Mouse (Mus musculus) heart, postnatal 0 days (tissue): ENCODE results near the gene Hyou1. TPM values are rescaled to one million over a fixed set of nuclear protein-coding genes. Genes with fewer than 3 reads are reported as not detected.
A peak's percentile ranks its signal among the peaks of the same experiment; 100 is the strongest.

Experiments used
- ATAC-seq: fragments of 200-750 bp; cut with Nextera tagmentation; 2 replicates; pipeline ENCODE4 v1.8.0; 2017; ENCODE audit warnings: low read depth, moderate number of reproducible peaks, moderate library complexity; ENCODE audit not compliant: insufficient read depth
- DNase-seq: peaks from one replicate; pipeline ENCODE4 v3.0.0-alpha.2; 2016; ENCODE audit warnings: low spot score
- H3K27ac ChIP-seq: fragments of 300-500 bp; sonication (generic); 2 replicates; pipeline ENCODE4 v1.5.1; 2014; ENCODE audit warnings: low read depth, mild to moderate bottlenecking
- H3K27me3 ChIP-seq: fragments of 300-500 bp; sonication (generic); 2 replicates; pipeline ENCODE4 v1.6.1; 2014; ENCODE audit warnings: low read length, mixed read lengths; ENCODE audit not compliant: control insufficient read depth, insufficient read depth
- H3K36me3 ChIP-seq: fragments of 300-500 bp; sonication (generic); replicated peaks from 2 replicates; pipeline ENCODE4 v1.6.1; 2014; ENCODE audit warnings: low read length, mixed read lengths; ENCODE audit not compliant: control insufficient read depth, insufficient read depth
- H3K4me1 ChIP-seq: fragments of 300-500 bp; sonication (generic); 2 replicates; pipeline ENCODE4 v1.6.1; 2014; ENCODE audit warnings: antibody characterized with exemption; ENCODE audit not compliant: control insufficient read depth, insufficient read depth
- H3K4me2 ChIP-seq: fragments of 300-500 bp; sonication (generic); 2 replicates; pipeline ENCODE4 v1.6.1; 2014; ENCODE audit warnings: low read depth, mild to moderate bottlenecking, low read length, moderate library complexity
- H3K4me3 ChIP-seq: fragments of 300-500 bp; sonication (generic); 2 replicates; pipeline ENCODE4 v1.5.1; 2014; ENCODE audit warnings: low read depth, low read length
- H3K9ac ChIP-seq: fragments of 300-500 bp; sonication (generic); replicated peaks from 2 replicates; pipeline ENCODE4 v1.6.1; 2014; ENCODE audit warnings: low read depth, low read length, mixed read lengths
- H3K9me3 ChIP-seq: fragments of 300-500 bp; sonication (generic); replicated peaks from 2 replicates; pipeline ENCODE4 v1.6.1; 2016; ENCODE audit warnings: low read length; ENCODE audit not compliant: control insufficient read depth
- CTCF ChIP-seq: IDR thresholded peaks from 2 replicates; pipeline ENCODE4 v1.5.1; 2016; ENCODE audit warnings: antibody characterized with exemption, control low read depth, low read depth
- EP300 ChIP-seq: IDR thresholded peaks from 2 replicates; pipeline ENCODE4 v1.6.1; 2016; ENCODE audit warnings: antibody characterized with exemption, low read depth
- WGBS: fragments of 180-500 bp; shearing (Covaris S2); extraction: QIAGEN DNeasy Blood & Tissue Kit; methylation state at CpG from one replicate; pipeline ENCODE4 v1.1.7; 2014; 5-methylcytosine and 5-hydroxymethylcytosine counted together
- polyA plus RNA-seq: library from polyadenylated mRNA; unstranded; fragments of >200 nt; fragmentation: Nextera tagmentation; extraction: Ambion mirVana; gene quantifications from 2 replicates; pipeline ENCODE4 v1.2.1, GENCODE M21; 2015
- total RNA-seq: library from RNA; depleted of rRNA; stranded (reverse); fragments of >200 nt; gene quantifications from 2 replicates; pipeline ENCODE4 v1.2.3, GENCODE M21; 2014; ENCODE audit warnings: low replicate concordance

Gene Hyou1
- total and polyA plus RNA-seq, 2 experiments from 2014 or later: 5.4 to 37.8 TPM

DNA sequence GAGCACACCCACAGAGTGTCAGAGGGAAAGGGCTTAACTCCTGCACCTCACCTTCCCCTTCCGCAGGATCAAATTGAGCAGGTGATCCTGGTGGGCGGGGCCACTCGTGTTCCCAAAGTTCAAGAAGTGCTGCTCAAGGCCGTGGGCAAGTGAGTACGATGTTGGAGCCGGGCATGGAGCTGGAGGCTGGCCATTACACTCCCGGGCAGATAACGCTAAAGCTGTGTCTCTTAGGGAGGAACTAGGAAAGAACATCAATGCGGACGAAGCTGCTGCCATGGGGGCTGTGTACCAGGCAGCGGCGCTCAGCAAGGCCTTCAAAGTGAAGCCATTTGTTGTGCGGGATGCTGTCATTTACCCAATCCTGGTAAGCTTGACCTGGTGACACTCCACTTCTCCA lies 5.3 kb downstream of the Hyou1 start:
- H3K9ac ChIP-seq: no peak overlapping the region
- no peaks in the 10 kb centered on the region for H3K9me3 ChIP-seq
- DNase-seq: no peak
- peaks cover 9% of the 10 kb centered on the region; the same call in 1 of the 2 replicates for H3K4me1 ChIP-seq
- 87% methylated on average over 13 of the region's 13 CpGs for WGBS
- H3K4me2 ChIP-seq: no peak overlapping the region
- H3K27ac ChIP-seq: no peak overlapping the region
- ATAC-seq: no peak
- no peaks in the 10 kb centered on the region for H3K27me3 ChIP-seq
- H3K36me3 ChIP-seq: peaks cover 89% of the 10 kb centered on the region
- no peak for TF ChIP-seq EP300
- H3K4me3 ChIP-seq: no peak overlapping the region

DNA sequence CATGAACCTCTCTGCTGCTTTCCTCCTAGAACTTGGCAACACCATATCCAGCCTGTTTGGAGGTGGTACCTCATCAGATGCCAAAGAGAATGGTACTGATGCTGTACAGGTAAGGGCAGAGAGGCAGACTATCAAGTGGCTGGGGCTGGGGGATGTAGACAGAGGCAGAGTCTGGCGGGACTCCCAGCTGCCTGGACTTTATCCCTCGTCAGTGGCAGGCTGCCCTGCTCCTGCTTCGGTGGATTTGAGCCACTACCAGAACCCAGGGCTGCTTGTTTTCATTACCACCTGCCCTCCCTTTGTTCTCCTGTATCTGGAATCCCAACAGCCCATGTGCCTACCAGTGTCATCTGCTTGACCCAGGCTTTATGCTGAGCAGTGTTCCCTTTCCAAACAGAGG lies 7.9 kb downstream of the Hyou1 start:
- H3K4me2 ChIP-seq: no peak overlapping the region
- WGBS: 52% methylated on average over 3 of the region's 3 CpGs

DNA sequence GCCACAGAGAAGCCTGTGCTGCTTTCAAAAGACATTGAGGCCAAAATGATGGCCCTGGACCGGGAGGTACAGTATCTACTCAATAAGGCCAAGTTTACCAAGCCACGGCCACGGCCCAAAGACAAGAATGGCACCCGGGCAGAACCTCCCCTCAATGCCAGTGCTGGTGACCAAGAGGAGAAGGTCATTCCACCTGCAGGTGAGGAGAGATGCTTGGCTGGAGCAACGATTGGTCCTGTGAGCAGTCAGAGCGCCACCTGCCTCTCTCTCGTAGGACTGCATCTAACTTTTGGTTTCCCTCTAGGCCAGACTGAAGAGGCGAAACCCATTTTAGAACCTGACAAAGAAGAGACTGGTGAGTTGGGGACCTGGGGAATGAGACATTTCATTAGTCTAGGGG lies 10.0 kb downstream of the Hyou1 start:
- DNase-seq: peak; percentile 39
- TF ChIP-seq CTCF (peak; percentile 57), EP300 (no peak)
- H3K4me3 ChIP-seq: no peak overlapping the region
- no peaks in the 10 kb centered on the region for H3K9me3 ChIP-seq
- H3K36me3 ChIP-seq: peaks cover 67% of the 10 kb centered on the region
- H3K27me3 ChIP-seq: no peaks in the 10 kb centered on the region
- no peak overlapping the region for H3K27ac ChIP-seq
- H3K4me2 ChIP-seq: no peak overlapping the region
- no peaks in the 10 kb centered on the region for H3K4me1 ChIP-seq
- WGBS: 55% methylated on average over 8 of the region's 8 CpGs
- no peak overlapping the region for H3K9ac ChIP-seq
- ATAC-seq: no peak

More for the DNA sequence above, 7.9 kb downstream of the Hyou1 start:
- Histone ChIP-seq H3K27ac (no peak overlapping the region), H3K27me3 (no peaks in the 10 kb centered on the region), H3K36me3 (peaks cover 87% of the 10 kb centered on the region), H3K9ac (no peak overlapping the region), H3K4me3 (no peak overlapping the region), H3K4me1 (no peaks in the 10 kb centered on the region), H3K9me3 (no peaks in the 10 kb centered on the region)
- DNase-seq (no peak), ATAC-seq (no peak)
- TF ChIP-seq CTCF: no peak
- no peak for TF ChIP-seq EP300

DNA sequence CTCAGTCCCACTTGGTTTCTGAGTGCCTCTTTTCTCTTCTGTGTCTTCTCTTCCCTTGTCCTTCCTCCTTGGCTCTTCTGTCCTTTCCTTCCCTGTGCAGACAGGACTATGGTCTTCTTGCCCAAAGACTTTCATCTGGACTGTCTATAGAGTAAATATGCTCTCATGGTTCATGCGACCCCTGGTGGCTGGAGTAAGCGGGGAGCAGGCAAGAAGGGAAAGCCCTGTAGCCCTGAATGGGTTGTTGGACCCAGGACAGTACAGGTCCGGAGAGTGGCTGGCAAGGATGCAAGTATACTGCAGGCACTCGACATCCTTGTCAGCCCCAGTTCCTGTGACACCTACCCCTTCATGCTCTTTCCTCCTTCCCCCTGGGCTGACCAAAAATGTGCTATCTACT lies 12.2 kb downstream of the Hyou1 start:
- Histone ChIP-seq H3K4me1 (no peaks in the 10 kb centered on the region), H3K27ac (no peak overlapping the region), H3K36me3 (peaks cover 45% of the 10 kb centered on the region), H3K27me3 (no peaks in the 10 kb centered on the region), H3K4me3 (no peak overlapping the region), H3K9ac (no peak overlapping the region), H3K9me3 (no peaks in the 10 kb centered on the region), H3K4me2 (no peak overlapping the region)
- TF ChIP-seq CTCF: peak; percentile 79
- no peak for TF ChIP-seq EP300
- peak; percentile 57 for ATAC-seq
- DNase-seq: peak; percentile 46
- 21% methylated on average over 4 of the region's 4 CpGs for WGBS

DNA sequence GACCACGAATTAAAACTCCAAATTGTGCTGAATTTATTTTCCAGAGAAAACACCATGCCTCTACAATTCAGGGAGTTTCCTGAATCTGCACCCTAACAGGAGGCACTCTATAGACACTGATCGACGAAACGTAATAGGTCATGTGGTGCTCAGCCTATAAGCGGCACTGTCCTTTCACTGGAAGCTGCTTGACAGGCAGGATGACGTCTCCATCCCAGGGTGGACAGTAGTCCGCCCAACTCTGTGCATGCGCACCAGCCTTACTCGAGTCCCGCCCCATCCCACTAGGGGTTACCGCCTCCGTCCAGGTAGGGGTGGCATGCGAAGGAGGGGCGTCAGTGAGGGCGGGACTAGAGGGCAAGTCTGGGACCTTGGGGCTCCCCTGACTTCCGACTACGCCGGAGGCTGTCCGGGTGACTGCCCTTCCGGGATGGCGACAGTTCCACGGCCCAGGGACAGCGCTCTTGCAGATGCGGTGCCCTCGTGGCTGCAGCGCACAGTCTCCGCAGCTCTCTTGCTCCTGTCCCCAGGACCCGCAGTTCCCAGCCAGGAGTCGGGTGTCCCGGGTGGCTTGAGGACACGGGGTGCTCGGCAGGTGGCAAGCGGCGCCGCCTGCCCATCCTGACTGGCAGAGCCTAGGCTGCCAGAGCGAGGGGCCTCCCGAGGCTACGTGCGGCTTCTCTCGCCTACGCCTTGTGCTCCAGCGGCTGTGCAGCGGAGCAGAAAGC lies 17.6 kb downstream of the Hyou1 start, which contains the start of gene Slc37a4:
Gene Slc37a4 (plus strand): TSS at position 169 of the 728 bp plus-strand sequence.
- Histone ChIP-seq H3K36me3 (peaks cover 14% of the 10 kb centered on the region), H3K4me1 (peaks cover 33% of the 10 kb centered on the region), H3K9ac (peak within 1 kb of the TSS; percentile 59), H3K4me2 (peak within 1 kb of the TSS; percentile 96), H3K9me3 (no peaks in the 10 kb centered on the region), H3K27me3 (no peaks in the 10 kb centered on the region), H3K4me3 (peak within 1 kb of the TSS; percentile 70), H3K27ac (peak within 1 kb of the TSS; percentile 90)
- TF ChIP-seq EP300: 0 out of 2 replicates have a peak, but pooled peaks have one; percentile 24
- TF ChIP-seq CTCF: no peak
- ATAC-seq: peak; percentile 94
- peak; percentile 96 for DNase-seq
- under 1% methylated on average over 43 of the region's 43 CpGs for WGBS

DNA sequence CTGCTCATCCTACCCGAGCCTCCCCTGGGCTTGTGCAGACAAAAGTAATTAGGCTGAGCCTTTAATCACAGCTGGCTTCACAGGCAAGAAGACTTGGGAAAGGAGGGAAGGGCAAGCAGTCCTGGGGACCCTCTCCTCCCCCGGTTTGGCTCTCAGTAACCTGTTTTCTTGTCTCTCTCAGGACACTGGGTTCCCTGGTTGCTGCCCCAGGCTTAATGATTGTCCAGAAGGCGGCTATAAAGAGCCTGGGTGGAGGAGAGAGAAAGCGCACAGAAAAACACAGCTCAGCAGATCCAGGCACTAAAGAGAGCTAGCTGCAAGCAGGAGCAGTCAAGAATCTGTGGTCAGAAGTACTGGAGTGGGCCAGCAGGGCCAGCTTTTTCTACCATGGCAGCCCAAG lies 18.8 kb downstream of the Hyou1 start:
- peak overlapping the region; percentile 96 for H3K4me2 ChIP-seq
- WGBS: 22% methylated on average over 4 of the region's 4 CpGs
- ATAC-seq (no peak), DNase-seq (no peak)
- H3K4me1 ChIP-seq: peaks cover 33% of the 10 kb centered on the region
- peaks cover 27% of the 10 kb centered on the region for H3K36me3 ChIP-seq
- no peak overlapping the region for H3K4me3 ChIP-seq
- TF ChIP-seq CTCF: no peak
- TF ChIP-seq EP300: no peak
- H3K27ac ChIP-seq: peak overlapping the region; percentile 8; the same call in 1 of the 2 replicates
- no peaks in the 10 kb centered on the region for H3K27me3 ChIP-seq
- H3K9me3 ChIP-seq: no peaks in the 10 kb centered on the region
- H3K9ac ChIP-seq: no peak overlapping the region
